Mouse (Mus musculus) gastrocnemius, postnatal 14 days (tissue): ENCODE results near the gene Mfsd4b1. TPM values are rescaled to one million over a fixed set of nuclear protein-coding genes. Genes with fewer than 3 reads are reported as not detected.
A peak's percentile ranks its signal among the peaks of the same experiment; 100 is the strongest.

Source experiments
- DNase-seq: peaks from one replicate; pipeline ENCODE4 v3.0.0; 2021; ENCODE audit warnings: mixed read lengths
- intact Hi-C: fragments of 180-260 bp; cut with DNase I; formaldehyde crosslinking; loops from one replicate; pipeline ENCODE4 v1.15.1; 2025; ENCODE audit warnings: low total_unique reads
- total RNA-seq, 2 experiments: library from RNA; stranded (reverse); gene quantifications; 2 replicates each; pipeline ENCODE4 v1.2.3; 2021

Mfsd4b1 gene
- total RNA-seq, 2 experiments from 2014 or later: 0.39 to 0.60 TPM

DNA sequence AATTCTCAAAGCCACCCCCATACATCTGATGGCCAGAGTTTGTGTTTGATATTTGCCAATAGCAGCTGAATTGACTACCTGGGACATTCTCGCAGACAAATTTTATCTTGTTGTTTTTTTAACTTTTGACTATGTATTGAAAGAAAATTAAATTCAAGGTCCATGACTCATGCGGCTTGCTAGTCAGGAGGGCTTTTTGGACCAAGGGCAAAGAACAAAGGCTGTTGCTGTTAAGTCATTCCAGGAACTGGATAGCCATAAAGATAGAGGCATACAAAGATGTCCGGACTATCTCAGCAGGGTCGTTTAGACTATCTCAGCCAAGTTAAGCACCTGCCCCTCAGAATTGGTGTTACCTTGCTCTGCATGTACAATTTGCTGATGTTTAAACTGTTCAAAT lies 47.7 kb downstream of the Mfsd4b1 start:
- DNase-seq: no peak
- intact Hi-C loops: no loop called here

- DNase-seq: no peak
- intact Hi-C loops: no loop called here
Measured at GRCm38 (mm10) chr10:39975771-39976170, 49.3 kb downstream of the Mfsd4b1 start.

DNA sequence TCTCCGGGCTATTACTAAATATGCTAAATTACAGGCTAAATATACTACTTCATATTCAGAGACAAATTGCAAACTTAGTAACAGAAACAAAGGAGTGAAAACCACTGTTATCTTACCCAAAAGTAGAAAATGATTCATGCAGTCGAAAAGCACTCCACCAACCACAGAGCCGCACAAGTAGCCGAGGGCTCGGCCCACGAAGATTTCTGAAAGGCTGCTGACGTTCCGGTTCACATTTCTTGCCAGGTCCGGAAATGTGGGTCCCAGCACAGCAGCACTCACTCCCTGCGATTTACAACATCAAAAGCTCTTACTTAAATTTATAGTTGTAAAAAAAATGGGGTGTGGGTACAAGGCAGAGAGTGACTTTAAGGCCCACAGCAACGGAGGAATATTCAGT lies 50.1 kb downstream of the Mfsd4b1 start:
- DNase-seq: no peak
- intact Hi-C loops: no loop called here

DNA sequence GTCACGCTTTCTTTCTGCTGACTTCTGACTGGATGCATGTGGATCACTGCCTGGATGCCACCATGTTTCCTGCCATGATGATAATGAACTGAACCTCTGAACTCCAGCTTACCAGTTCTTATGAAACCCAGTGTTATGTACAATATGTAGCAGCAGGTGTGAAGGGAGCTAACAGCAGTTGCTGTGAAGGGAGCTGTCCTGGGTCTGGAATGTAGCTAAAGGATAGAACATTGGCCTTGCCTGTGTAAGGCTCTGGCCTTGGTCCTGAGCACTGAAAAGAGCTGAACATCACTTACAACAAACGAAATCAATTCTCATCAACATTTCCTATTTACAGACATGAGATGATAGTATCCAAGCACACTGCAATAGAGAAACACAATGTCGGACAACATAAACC lies 57.6 kb downstream of the Mfsd4b1 start:
- intact Hi-C loops: no loop called here
- no peak for DNase-seq

GRCm38 (mm10) chr10:39961906-39962305 lies 63.2 kb downstream of the Mfsd4b1 start:
- intact Hi-C loops: no loop called here
- DNase-seq: no peak

DNA sequence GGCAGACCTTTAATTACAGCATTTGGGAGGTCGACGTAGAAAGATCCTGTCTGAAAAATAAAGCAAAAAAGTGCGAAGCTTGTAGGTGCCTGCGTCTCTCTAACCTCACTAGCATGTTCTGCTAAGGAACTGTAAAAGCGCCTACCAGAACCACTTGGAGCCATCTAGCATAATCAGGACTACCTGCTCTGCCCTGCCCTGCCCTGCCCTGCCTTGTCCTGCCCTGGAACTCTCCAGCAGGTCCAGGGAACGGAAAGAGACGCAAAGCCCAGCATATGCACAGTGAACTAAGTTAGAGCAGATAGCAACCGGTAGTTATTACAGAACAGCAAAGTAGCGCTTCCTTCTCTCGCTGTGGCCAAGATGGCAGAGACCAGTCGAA lies 64.6 kb downstream of the Mfsd4b1 start:
- no peak for DNase-seq
- intact Hi-C loops: no loop called here

DNA sequence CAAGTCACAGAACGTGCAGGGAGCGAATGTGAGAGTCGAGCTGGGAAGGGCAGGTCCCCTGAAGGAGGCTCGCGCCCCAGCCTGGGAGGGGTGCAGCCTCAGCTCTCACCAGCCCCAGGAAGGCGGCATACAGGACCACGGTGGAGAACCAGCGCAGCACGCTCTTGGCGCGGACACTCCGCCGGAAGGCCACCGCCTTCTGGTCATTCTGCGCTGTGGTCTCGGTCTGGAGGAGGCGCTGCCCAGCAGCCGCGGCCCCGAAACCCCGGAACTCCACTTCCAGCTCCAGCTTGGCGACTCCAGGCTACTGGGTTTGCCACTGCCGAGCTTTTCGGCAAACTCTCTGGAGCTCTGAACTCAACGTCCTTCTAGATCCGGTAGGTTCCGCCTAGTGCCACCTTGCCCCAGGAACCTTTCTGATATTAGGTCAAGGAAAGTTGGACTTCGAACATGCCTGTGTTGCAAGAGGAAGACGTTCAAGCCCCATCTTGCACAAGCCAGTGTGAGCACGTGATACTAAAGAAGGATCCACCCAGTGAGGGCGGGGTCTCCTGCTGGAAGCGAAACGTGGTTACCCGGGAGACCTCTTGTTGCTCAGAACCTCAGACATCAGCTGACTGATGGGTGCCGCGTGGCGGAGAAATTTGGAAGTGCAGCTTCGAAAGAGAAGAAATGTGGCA lies 65.2 kb downstream of the Mfsd4b1 start, which contains the start of gene Mfsd4b3:
TSS of gene Mfsd4b3 (minus strand) at position 393 of the 680 bp plus-strand sequence.
- DNase-seq: peak; percentile 95

GRCm38 (mm10) chr10:39958266-39958665 lies 66.8 kb downstream of the Mfsd4b1 start:
- intact Hi-C loops: no loop called here

More for the DNA sequence above, 65.2 kb downstream of the Mfsd4b1 start, which contains the start of gene Mfsd4b3:
- intact Hi-C loops: no loop called here

GRCm38 (mm10) chr10:39956340-39956878 lies 68.7 kb downstream of the Mfsd4b1 start:
- no peak for DNase-seq
- intact Hi-C loops: no loop called here

More at GRCm38 (mm10) chr10:39958266-39958665, 66.8 kb downstream of the Mfsd4b1 start:
- DNase-seq: no peak

- intact Hi-C loops: no loop called here
- DNase-seq: no peak
Measured at GRCm38 (mm10) chr10:39955163-39955562, 69.9 kb downstream of the Mfsd4b1 start.

Other genes starting within 250 kb of the Mfsd4b1 start
- 1 to 10 TPM; 1.6 to 2.3 TPM for gene Mfsd4b4, start 126.0 kb downstream of the Mfsd4b1 start, total RNA-seq
- gene Mfsd4b2, start 98.3 kb downstream of the Mfsd4b1 start, total RNA-seq: under 1 TPM; 0.16 to 0.20 TPM
- 1 to 10 TPM; 3.0 to 6.2 TPM for gene Mfsd4b3, start 65.1 kb downstream of the Mfsd4b1 start, total RNA-seq
- gene Mfsd4b5, start 38.6 kb downstream of the Mfsd4b1 start, total RNA-seq: under 1 TPM; 0.37 to 0.38 TPM
- 10 to 100 TPM; 30.0 to 33.6 TPM for gene Slc16a10, start 117.0 kb upstream of the Mfsd4b1 start, total RNA-seq
- gene Rpf2, start 221.8 kb upstream of the Mfsd4b1 start, total RNA-seq: 10 to 100 TPM; 16.2 to 19.2 TPM
- 10 to 100 TPM; 19.1 to 21.5 TPM for gene Gtf3c6, start 232.8 kb upstream of the Mfsd4b1 start, total RNA-seq